Mouse (Mus musculus) limb, embryonic 13.5 days (tissue): ENCODE data around the gene Cks1b. TPM values are rescaled to one million over a fixed set of nuclear protein-coding genes. Genes with fewer than 3 reads are reported as not detected.

Source experiments
- ATAC-seq: fragments of 200-750 bp; cut with Nextera tagmentation; 2 replicates; pipeline ENCODE4 v1.8.0; 2017; ENCODE audit warnings: low read depth, moderate number of reproducible peaks, moderate TSS enrichment; ENCODE audit not compliant: low FRiP score
- H3K27ac ChIP-seq: fragments of 300-500 bp; sonication (generic); 2 replicates; pipeline ENCODE4 v1.5.1; 2015; ENCODE audit warnings: inconsistent platforms, mild to moderate bottlenecking, moderate library complexity
- H3K27me3 ChIP-seq: fragments of 300-500 bp; sonication (generic); 2 replicates; pipeline ENCODE4 v1.6.1; 2015; ENCODE audit warnings: mild to moderate bottlenecking, inconsistent platforms
- H3K36me3 ChIP-seq: fragments of 300-500 bp; sonication (generic); 2 replicates; pipeline ENCODE4 v1.6.1; 2015; ENCODE audit warnings: inconsistent platforms, mild to moderate bottlenecking, moderate library complexity
- H3K4me1 ChIP-seq: fragments of 300-500 bp; sonication (generic); 2 replicates; pipeline ENCODE4 v1.6.1; 2015; ENCODE audit warnings: inconsistent platforms
- H3K4me2 ChIP-seq: fragments of 300-500 bp; sonication (generic); replicated peaks from 2 replicates; pipeline ENCODE4 v1.6.1; 2015; ENCODE audit warnings: inconsistent platforms, mild to moderate bottlenecking, moderate library complexity
- H3K4me3 ChIP-seq: fragments of 300-500 bp; sonication (generic); 2 replicates; pipeline ENCODE4 v1.5.1; 2015; ENCODE audit warnings: moderate library complexity, mild to moderate bottlenecking, inconsistent platforms
- H3K9ac ChIP-seq: fragments of 300-500 bp; sonication (generic); 2 replicates; pipeline ENCODE4 v1.6.1; 2015; ENCODE audit warnings: mild to moderate bottlenecking, inconsistent platforms
- H3K9me3 ChIP-seq: fragments of 300-500 bp; sonication (generic); 2 replicates; pipeline ENCODE4 v1.6.1; 2016; ENCODE audit warnings: inconsistent platforms
- WGBS: fragments of 180-500 bp; shearing (Covaris S2); methylation state at CpG from one replicate; pipeline ENCODE4 v1.1.7; 2015; 5-methylcytosine and 5-hydroxymethylcytosine counted together
- polyA plus RNA-seq: library from polyadenylated mRNA; unstranded; fragments of >200 nt; fragmentation: Nextera tagmentation; extraction: Ambion mirVana; gene quantifications from 2 replicates; pipeline ENCODE4 v1.2.1, GENCODE M21; 2015

Cks1b gene
- polyA plus RNA-seq, 1 experiment from 2014 or later = 508 TPM

- ATAC-seq = no peak
- Histone ChIP-seq H3K4me2 (no peak overlapping the region), H3K27me3 (no peaks in the 10 kb centered on the region), H3K36me3 (no peaks in the 10 kb centered on the region), H3K9me3 (no peaks in the 10 kb centered on the region), H3K4me3 (no peak overlapping the region), H3K9ac (no peak overlapping the region), H3K27ac (no peak overlapping the region), H3K4me1 (peaks cover 35% of the 10 kb centered on the region)
- WGBS = 84% methylated on average over 5 of the region's 5 CpGs
These were observed 34.4 kb downstream of the Cks1b start for GRCm38 (mm10) chr3:89383651-89384255.

DNA sequence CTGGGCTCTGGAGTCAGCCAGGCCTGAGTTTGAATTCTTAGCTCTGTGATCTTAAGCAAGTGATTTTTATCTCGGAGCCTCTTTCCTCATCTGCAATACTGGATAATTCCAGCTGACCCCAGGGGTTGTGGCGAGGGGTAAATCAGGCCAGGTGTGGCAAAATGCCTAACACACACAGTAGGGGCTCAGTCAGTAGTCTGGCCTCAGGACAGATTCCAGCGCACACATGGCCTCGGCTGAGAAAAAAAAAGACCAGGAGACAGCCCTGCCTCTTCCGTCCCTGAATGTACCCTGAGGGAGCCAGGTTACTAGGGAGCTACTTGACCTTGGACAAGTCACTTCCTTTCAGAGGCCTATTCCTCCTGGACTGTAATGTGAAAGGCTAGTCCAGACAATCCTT is 35.2 kb downstream of the Cks1b start:
- Histone ChIP-seq H3K9ac (no peak overlapping the region), H3K36me3 (no peaks in the 10 kb centered on the region), H3K27me3 (no peaks in the 10 kb centered on the region), H3K4me1 (peaks cover 36% of the 10 kb centered on the region), H3K4me2 (no peak overlapping the region), H3K4me3 (no peak overlapping the region), H3K9me3 (no peaks in the 10 kb centered on the region), H3K27ac (no peak overlapping the region)
- 75% methylated on average over 5 of the region's 5 CpGs for WGBS
- ATAC-seq = no peak

- Histone ChIP-seq H3K27me3 (no peaks in the 10 kb centered on the region), H3K9me3 (no peaks in the 10 kb centered on the region), H3K4me1 (peaks cover 38% of the 10 kb centered on the region), H3K4me2 (no peak overlapping the region), H3K9ac (no peak overlapping the region), H3K36me3 (no peaks in the 10 kb centered on the region), H3K4me3 (no peak overlapping the region), H3K27ac (no peak overlapping the region)
- 81% methylated on average over 9 of the region's 9 CpGs for WGBS
- ATAC-seq = no peak
These were observed 35.9 kb downstream of the Cks1b start for GRCm38 (mm10) chr3:89382033-89382882.

- Histone ChIP-seq H3K4me1 (peaks cover 29% of the 10 kb centered on the region), H3K9ac (no peak overlapping the region), H3K36me3 (no peaks in the 10 kb centered on the region), H3K4me3 (no peak overlapping the region), H3K27me3 (no peaks in the 10 kb centered on the region), H3K9me3 (no peaks in the 10 kb centered on the region), H3K27ac (no peak overlapping the region), H3K4me2 (no peak overlapping the region)
- WGBS = 79% methylated on average over 11 of the region's 11 CpGs
- no peak for ATAC-seq
These were observed 37.0 kb downstream of the Cks1b start for GRCm38 (mm10) chr3:89381233-89381632.

GRCm38 (mm10) chr3:89380711-89381110 is 37.5 kb downstream of the Cks1b start:
- H3K27ac ChIP-seq = no peak overlapping the region
- H3K4me3 ChIP-seq = no peak overlapping the region
- no peak for ATAC-seq
- H3K4me1 ChIP-seq = peaks cover 29% of the 10 kb centered on the region
- no peaks in the 10 kb centered on the region for H3K9me3 ChIP-seq
- no peak overlapping the region for H3K9ac ChIP-seq
- H3K36me3 ChIP-seq = no peaks in the 10 kb centered on the region
- no peaks in the 10 kb centered on the region for H3K27me3 ChIP-seq
- WGBS = 90% methylated on average over 18 of the region's 18 CpGs
- H3K4me2 ChIP-seq = no peak overlapping the region

GRCm38 (mm10) chr3:89380291-89380690 is 37.9 kb downstream of the Cks1b start:
- no peaks in the 10 kb centered on the region for H3K27me3 ChIP-seq
- no peak overlapping the region for H3K4me3 ChIP-seq
- WGBS = 92% methylated on average over 14 of the region's 14 CpGs
- ATAC-seq = no peak
- no peak overlapping the region; the same call in 1 of the 2 replicates for H3K27ac ChIP-seq
- H3K4me1 ChIP-seq = peaks cover 25% of the 10 kb centered on the region
- H3K4me2 ChIP-seq = no peak overlapping the region
- no peaks in the 10 kb centered on the region for H3K9me3 ChIP-seq
- no peaks in the 10 kb centered on the region for H3K36me3 ChIP-seq
- H3K9ac ChIP-seq = no peak overlapping the region

DNA sequence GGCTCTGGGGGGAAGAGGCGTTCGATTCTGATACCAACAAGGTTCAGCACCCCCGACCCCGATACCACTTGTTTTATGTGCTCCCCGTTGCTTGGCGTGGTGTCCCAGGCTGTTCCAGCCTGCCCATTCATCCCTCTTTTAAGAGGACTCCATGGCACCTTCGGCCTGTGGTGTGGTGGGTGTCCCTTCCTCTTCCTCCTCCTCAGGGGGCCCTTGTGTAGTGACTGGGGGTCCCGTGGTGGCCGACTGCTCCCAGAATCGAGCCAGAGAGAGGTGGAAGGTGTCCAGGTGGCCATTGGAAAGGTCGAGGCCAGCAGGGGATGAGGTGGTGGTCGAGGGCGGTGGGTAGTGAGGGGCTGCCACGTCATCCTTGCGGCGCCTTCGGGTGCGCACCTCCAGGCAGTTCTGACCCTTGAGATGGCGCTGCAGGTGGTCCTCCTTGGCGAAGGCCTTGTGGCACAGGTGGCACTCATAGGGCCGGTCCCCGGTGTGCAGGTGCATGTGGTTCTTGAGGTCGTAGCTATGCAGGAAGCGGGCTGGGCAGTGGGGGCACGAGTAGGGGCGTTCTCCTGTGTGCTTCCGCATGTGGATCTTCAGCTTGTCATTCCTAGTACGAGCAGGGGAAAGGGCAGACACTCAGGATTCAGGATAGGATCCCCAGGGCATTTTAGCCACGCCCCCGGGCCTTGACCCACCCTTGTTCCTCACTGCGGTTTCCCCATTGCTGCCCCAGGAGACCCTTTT is 38.6 kb downstream of the Cks1b start:
- H3K27ac ChIP-seq = no peak overlapping the region
- H3K9ac ChIP-seq = no peak overlapping the region
- H3K4me1 ChIP-seq = peaks cover 17% of the 10 kb centered on the region
- H3K4me3 ChIP-seq = no peak overlapping the region; the same call in 1 of the 2 replicates
- WGBS = 88% methylated on average over 31 of the region's 31 CpGs
- no peaks in the 10 kb centered on the region for H3K36me3 ChIP-seq
- H3K27me3 ChIP-seq = no peaks in the 10 kb centered on the region
- no peaks in the 10 kb centered on the region for H3K9me3 ChIP-seq
- H3K4me2 ChIP-seq = peak overlapping the region; percentile 80; the same call in 1 of the 2 replicates
- no peak for ATAC-seq

- 1% methylated on average over 29 of the region's 29 CpGs for WGBS
- no peaks in the 10 kb centered on the region for H3K9me3 ChIP-seq
- ATAC-seq = peak; percentile 90
- H3K4me1 ChIP-seq = peaks cover 12% of the 10 kb centered on the region
- H3K9ac ChIP-seq = peak overlapping the region; percentile 72
- peak overlapping the region; percentile 28; the same call in 1 of the 2 replicates for H3K27ac ChIP-seq
- no peaks in the 10 kb centered on the region for H3K27me3 ChIP-seq
- H3K4me3 ChIP-seq = peak overlapping the region; percentile 61
- peak overlapping the region; percentile 80 for H3K4me2 ChIP-seq
- no peaks in the 10 kb centered on the region for H3K36me3 ChIP-seq
These were observed 39.7 kb downstream of the Cks1b start for GRCm38 (mm10) chr3:89378394-89379067.

DNA sequence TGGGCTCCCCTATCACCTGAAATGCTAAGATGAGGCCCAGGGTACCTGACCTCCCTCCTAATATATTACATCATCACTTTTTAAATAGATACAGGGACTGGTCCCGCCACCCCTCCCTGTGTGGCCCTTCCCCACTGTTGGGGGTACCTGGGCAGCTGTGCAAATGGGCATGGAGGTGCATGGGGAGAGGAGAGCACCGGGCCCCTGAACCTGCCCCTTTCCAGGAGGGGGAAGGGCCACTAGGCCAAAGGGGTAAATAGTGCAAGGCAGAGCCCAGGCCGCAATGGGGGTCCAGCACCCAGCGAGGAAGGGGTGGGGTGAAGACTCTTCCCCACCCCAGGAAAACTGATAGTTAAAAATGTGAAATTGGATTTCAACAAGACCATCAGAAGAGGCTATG is 40.4 kb downstream of the Cks1b start:
- no peaks in the 10 kb centered on the region for H3K36me3 ChIP-seq
- H3K4me3 ChIP-seq = peak overlapping the region; percentile 61
- no peak overlapping the region for H3K9ac ChIP-seq
- peak overlapping the region; percentile 80 for H3K4me2 ChIP-seq
- 71% methylated on average over 4 of the region's 4 CpGs for WGBS
- H3K4me1 ChIP-seq = peaks cover 12% of the 10 kb centered on the region
- H3K27ac ChIP-seq = peak overlapping the region; percentile 28; the same call in 1 of the 2 replicates
- no peaks in the 10 kb centered on the region for H3K27me3 ChIP-seq
- H3K9me3 ChIP-seq = no peaks in the 10 kb centered on the region
- ATAC-seq = peak; percentile 18; the same call in 1 of the 2 replicates

DNA sequence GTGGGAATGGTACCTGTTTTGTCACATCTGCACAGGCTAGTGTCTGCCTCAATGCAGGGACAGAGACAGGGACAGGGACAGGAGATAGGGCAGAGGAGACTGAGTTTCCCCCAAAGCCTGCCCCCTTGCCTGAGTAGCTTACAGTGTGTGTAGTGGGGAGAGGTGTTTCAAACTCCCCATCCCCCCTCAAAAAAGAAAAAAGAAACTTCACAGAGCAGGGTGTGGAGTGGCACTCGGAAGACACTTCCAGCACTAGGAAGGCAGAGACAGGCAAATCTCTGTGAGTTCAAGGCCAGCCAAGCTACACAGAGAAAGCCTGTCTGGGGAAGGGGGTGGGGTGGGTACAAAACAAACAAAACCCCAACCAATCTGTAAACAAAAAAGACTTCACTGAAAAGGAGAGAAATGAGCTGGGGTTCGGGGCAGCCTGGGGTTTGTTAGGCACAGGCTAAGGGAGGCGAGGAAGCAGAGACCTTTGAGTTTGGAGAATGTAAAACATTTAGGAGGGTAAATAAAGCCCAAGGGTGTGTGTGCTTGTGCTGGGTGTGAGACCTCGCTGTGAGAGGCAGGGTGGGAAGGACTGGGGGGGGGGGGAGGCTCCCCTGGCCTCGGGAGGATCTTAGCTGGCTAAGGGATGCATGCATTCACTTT is 44.5 kb downstream of the Cks1b start:
- H3K36me3 ChIP-seq = no peaks in the 10 kb centered on the region
- ATAC-seq = no peak

DNA sequence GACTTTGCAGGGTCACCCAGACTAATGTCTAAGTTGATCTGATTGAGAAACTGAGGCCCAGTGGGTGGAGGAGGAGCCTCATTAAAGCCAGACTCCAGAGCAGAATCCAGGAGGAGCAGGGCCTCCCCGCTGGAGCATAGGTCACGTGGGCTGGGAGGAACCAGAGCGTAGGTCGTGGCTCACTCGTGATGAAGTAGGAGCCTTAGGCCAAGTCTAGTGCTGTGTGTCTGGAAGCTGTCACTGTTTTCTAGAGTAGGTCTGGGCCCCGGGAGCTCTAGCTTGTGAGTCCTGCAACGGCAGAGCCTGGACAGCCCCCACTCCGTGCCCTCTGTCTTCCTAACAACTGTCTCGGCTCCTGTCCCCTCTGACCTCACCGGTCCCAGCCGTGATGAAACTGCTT is 50.8 kb downstream of the Cks1b start:
- Histone ChIP-seq H3K36me3 (no peaks in the 10 kb centered on the region), H3K9me3 (no peaks in the 10 kb centered on the region), H3K27ac (no peak overlapping the region), H3K4me3 (no peak overlapping the region), H3K4me2 (no peak overlapping the region), H3K27me3 (no peaks in the 10 kb centered on the region), H3K4me1 (0 out of 2 replicates have a peak, but pooled peaks cover 12% of the 10 kb centered on the region), H3K9ac (no peak overlapping the region)
- ATAC-seq = no peak
- 60% methylated on average over 11 of the region's 11 CpGs for WGBS

More for the DNA sequence above, 44.5 kb downstream of the Cks1b start:
- H3K4me1 ChIP-seq = peaks cover 7% of the 10 kb centered on the region
- H3K4me2 ChIP-seq = no peak overlapping the region
- no peaks in the 10 kb centered on the region for H3K27me3 ChIP-seq
- WGBS = 44% methylated on average over 5 of the region's 5 CpGs
- H3K27ac ChIP-seq = no peak overlapping the region
- H3K4me3 ChIP-seq = no peak overlapping the region
- no peaks in the 10 kb centered on the region for H3K9me3 ChIP-seq
- H3K9ac ChIP-seq = no peak overlapping the region
